Mouse (Mus musculus) neutrophil, adult 65 days (primary cell): Measurements from ENCODE around the gene Adap2. TPM values are rescaled to one million over a fixed set of nuclear protein-coding genes. Genes with fewer than 3 reads are reported as not detected.

ENCODE experiments used
- total RNA-seq: library from RNA; stranded (reverse); gene quantifications from 2 replicates; pipeline ENCODE4 v1.2.4, GENCODE M21; 2023

Gene Adap2
- 2.6 and 4.0 TPM in 2 replicates for total RNA-seq

DNA sequence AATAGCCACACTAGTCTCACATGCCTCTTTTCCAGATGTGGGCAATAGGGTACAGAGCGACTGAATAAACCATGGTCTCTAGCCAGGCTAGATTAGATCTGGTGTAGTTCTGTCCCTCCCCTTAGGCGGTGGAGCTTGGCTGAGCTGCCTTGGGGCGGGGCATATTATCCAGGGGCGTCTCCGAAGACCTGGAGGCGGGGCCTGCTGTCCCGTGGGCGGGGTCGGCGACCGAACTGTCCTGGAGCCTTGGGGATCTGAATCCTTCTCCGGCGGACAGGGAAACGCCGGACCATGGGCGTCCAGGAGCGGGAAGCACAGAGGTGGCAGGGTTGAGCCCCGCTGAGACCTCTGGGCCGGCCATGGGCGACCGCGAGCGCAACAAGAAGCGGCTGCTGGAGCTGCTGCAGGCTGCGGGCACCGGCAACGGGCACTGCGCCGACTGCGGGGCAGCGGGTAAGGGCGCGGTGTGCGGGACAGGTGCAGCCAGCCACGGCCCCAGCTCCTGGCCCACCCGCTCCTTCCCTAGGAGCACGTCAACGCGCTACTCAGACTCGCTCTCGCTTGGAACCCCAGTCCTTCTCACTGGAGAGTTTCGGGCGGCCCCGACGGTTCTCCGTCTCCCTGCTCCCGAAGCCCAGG is at the start of gene Adap2:
Gene Adap2, plus strand, starts transcription at position 249 of the 639 bp plus-strand sequence.

DNA sequence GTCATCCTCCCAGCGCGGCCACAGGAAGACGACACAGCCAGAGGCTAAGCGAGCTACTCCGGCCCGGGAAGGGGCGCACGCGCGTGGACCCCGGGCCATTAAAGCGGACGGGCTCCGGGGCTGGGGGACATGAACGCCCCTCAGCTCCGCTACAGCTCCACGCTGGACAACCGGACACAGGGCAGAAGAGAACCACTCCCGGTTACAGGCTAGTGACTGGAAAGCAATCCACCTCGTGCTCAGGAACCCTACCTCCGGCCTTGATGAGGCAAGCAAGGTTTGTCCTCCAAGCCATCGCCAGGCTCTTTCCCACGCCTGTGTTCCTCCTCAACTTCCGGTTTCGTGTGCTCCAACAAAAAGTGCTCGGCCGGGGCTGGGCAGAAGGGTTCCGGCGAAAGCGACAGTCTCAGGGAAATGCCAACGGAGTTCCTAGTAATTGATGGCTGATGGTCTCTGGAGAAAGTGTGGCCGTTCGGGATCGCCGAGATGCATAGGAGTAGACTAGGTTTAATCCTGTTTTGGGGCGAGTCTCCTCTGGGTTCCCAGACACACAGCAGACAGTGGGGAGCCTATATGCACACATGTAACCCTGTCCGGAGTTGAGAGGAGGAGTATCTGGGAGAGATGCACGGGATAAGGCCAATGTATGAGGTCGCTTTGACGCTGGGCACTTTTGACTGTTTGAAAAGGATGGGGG is 11.9 kb upstream of the Adap2 start, which contains the start of gene Tefm:
Gene Tefm, minus strand, starts transcription at position 351 of the 697 bp plus-strand sequence.

DNA sequence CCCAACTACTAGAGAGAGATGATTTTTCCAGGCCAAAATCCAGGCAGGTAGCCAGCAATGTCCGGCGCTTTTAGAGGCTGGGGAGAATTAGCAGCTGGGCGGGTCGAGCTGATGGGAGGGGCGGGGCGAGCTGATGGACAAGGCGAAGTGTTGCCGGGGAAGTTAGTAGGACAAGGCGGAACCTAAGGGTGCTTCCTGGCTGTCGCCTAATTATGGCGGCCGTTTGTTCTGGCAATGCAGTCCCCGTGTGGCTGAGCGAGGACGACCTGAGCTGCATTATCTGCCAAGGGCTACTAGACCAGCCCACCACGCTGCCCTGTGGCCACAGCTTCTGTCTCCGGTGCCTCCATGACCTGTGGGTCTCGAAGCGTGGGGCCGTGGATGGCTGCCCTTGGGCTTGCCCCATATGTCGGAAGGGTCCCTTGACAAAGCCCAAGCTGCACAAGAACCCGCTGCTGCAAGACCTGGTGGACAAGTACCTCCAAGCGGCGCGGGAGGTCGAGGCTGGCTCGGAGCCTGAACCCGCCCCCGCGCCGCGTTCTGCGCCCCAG is 29.9 kb downstream of the Adap2 start, which contains the start of gene Rnf135:
Gene Rnf135, plus strand, starts transcription at position 147 of the 551 bp plus-strand sequence.

GRCm38 (mm10) chr11:80208860-80209800 is 55.2 kb downstream of the Adap2 start, which contains the start of gene Rhot1:
Gene Rhot1, plus strand, starts transcription at chr11:80209019.

Other genes starting within 250 kb of the Adap2 start
- 15.5 and 16.5 TPM in 2 replicates for gene Utp6, start 191.7 kb upstream of the Adap2 start, total RNA-seq
- gene Suz12, start 161.0 kb upstream of the Adap2 start, total RNA-seq = 51.4 and 62.1 TPM in 2 replicates
- 77.0 and 84.7 TPM in 2 replicates for gene Crlf3, start 73.1 kb upstream of the Adap2 start, total RNA-seq
- 12.3 and 18.7 TPM in 2 replicates for gene Atad5, start 64.7 kb upstream of the Adap2 start, total RNA-seq
- gene Tefm, start 11.9 kb upstream of the Adap2 start, total RNA-seq = 0.73 and 1.3 TPM in 2 replicates
- 5.5 and 6.9 TPM in 2 replicates for gene Rnf135, start 29.7 kb downstream of the Adap2 start, total RNA-seq
- gene Rhot1, start 54.9 kb downstream of the Adap2 start, total RNA-seq = 13.6 and 15.1 TPM in 2 replicates
- gene Rhbdl3, start 146.8 kb downstream of the Adap2 start, total RNA-seq = 0.16 TPM in 1 of 2 replicates, not detected in the other
- gene 5730455P16Rik, start 223.9 kb downstream of the Adap2 start, total RNA-seq = 7.8 and 8.9 TPM in 2 replicates
- gene Zfp207, start 229.2 kb downstream of the Adap2 start, total RNA-seq = 164 and 192 TPM in 2 replicates